Mouse (Mus musculus) embryonic facial prominence, embryonic 11.5 days (tissue): ENCODE measurements around the gene Irak2. TPM values are rescaled to one million over a fixed set of nuclear protein-coding genes. Genes with fewer than 3 reads are reported as not detected.

Source experiments
- ATAC-seq: fragments of 200-750 bp; cut with Nextera tagmentation; replicated peaks from 2 replicates; pipeline ENCODE4 v1.8.0; 2017; ENCODE audit warnings: low read depth; ENCODE audit not compliant: insufficient number of reproducible peaks, low FRiP score, low TSS enrichment
- DNase-seq: peaks from one replicate; pipeline ENCODE4 v3.0.0-alpha.2; 2015; ENCODE audit warnings: low spot score
- H3K27ac ChIP-seq: fragments of 300-500 bp; sonication (generic); replicated peaks from 2 replicates; pipeline ENCODE4 v1.5.1; 2014; ENCODE audit warnings: mild to moderate bottlenecking, low read depth, low read length, control low read depth
- H3K27me3 ChIP-seq: fragments of 300-500 bp; sonication (generic); 2 replicates; pipeline ENCODE4 v1.6.1; 2014; ENCODE audit warnings: mild to moderate bottlenecking, low read length, moderate library complexity, mixed read lengths; ENCODE audit not compliant: control insufficient read depth, insufficient read depth
- H3K36me3 ChIP-seq: fragments of 300-500 bp; sonication (generic); replicated peaks from 2 replicates; pipeline ENCODE4 v1.6.1; 2014; ENCODE audit warnings: low read depth, mild to moderate bottlenecking, low read length, moderate library complexity, mixed read lengths; ENCODE audit not compliant: control insufficient read depth, insufficient read depth
- H3K4me1 ChIP-seq: fragments of 300-500 bp; sonication (generic); 2 replicates; pipeline ENCODE4 v1.6.1; 2014; ENCODE audit warnings: low read length, mixed read lengths; ENCODE audit not compliant: control insufficient read depth, insufficient read depth
- H3K4me2 ChIP-seq: fragments of 300-500 bp; sonication (generic); 2 replicates; pipeline ENCODE4 v1.6.1; 2014; ENCODE audit warnings: low read depth, mild to moderate bottlenecking, control low read depth, low read length, moderate library complexity
- H3K4me3 ChIP-seq: fragments of 300-500 bp; sonication (generic); 2 replicates; pipeline ENCODE4 v1.5.1; 2014; ENCODE audit warnings: low read depth, low read length, control low read depth
- H3K9ac ChIP-seq: fragments of 300-500 bp; sonication (generic); replicated peaks from 2 replicates; pipeline ENCODE4 v1.6.1; 2014; ENCODE audit warnings: mild to moderate bottlenecking, control low read depth, low read length
- H3K9me3 ChIP-seq: fragments of 300-500 bp; sonication (generic); replicated peaks from 2 replicates; pipeline ENCODE4 v1.6.1; 2016; ENCODE audit warnings: mild to moderate bottlenecking, low read length, inconsistent platforms, mixed read lengths; ENCODE audit not compliant: control insufficient read depth
- WGBS: fragments of 180-500 bp; shearing (Covaris S2); extraction: QIAGEN DNeasy Blood & Tissue Kit; methylation state at CpG from one replicate; pipeline ENCODE4 v1.1.7; 2014; 5-methylcytosine and 5-hydroxymethylcytosine counted together
- polyA plus RNA-seq: library from polyadenylated mRNA; unstranded; fragments of >200 nt; fragmentation: Nextera tagmentation; extraction: Ambion mirVana; gene quantifications from 2 replicates; pipeline ENCODE4 v1.2.1, GENCODE M21; 2014

Gene Irak2
- polyA plus RNA-seq, 1 experiment from 2014 or later, result 2.2 TPM

DNA sequence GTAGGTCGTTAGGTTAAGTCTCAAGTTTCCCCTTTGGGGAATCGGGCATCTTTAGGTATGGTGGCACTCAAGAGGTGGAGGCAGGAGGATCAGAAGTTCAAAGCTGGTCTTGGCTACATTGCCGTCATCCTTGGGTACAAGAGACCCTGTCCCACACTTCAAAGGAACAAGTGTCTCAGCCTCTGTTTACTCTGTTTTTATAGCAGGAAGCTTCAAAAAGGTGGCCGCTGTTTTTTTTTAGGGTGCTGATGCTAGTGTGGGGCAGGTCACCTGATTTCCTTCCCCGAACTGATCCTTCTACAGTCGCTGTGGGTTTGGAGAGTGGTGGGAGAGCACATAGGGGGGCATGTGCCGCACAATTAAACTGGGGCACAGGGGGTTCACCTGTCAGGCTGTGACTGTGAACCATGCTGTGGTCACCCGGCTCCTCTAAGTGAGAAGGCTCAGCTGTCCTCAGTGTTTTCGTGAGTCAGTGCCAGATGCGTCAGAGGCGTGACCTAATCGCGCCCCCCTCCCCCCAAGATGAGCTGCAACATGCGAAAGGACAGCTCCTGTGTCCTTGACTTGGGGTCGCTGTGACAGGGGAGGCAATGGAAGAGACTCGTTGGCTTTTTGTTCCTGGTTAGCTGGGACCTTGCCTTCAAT is 16.6 kb downstream of the Irak2 start:
- no peak overlapping the region for H3K9ac ChIP-seq
- 78% methylated on average over 16 of the region's 16 CpGs for WGBS
- no peaks in the 10 kb centered on the region for H3K36me3 ChIP-seq
- no peak overlapping the region for H3K27ac ChIP-seq
- DNase-seq (no peak), ATAC-seq (no peak)
- H3K27me3 ChIP-seq, result no peaks in the 10 kb centered on the region
- H3K4me3 ChIP-seq, result no peak overlapping the region
- H3K9me3 ChIP-seq, result no peaks in the 10 kb centered on the region
- H3K4me1 ChIP-seq, result no peaks in the 10 kb centered on the region
- no peak overlapping the region for H3K4me2 ChIP-seq

DNA sequence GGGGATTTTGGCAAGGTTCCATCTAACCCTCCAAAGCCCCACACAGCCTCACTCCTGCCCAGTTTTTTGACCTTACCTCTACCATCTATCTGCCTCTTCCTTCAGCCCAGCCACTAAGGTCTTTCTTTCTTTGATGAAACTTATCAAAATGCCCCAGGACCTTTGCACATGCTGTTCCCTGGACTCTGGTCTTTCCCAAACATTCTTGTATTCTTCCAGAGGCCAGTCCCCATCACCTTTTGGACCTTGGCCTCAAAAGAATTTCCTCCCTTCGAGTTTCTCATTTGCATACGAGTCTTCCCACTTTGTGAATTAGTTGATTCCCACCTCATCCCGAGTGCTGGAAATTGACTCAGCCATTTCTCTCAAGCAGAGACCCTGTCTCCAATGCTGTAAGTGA is 17.2 kb downstream of the Irak2 start:
- Histone ChIP-seq H3K27me3 (no peaks in the 10 kb centered on the region), H3K9me3 (no peaks in the 10 kb centered on the region), H3K4me1 (no peaks in the 10 kb centered on the region), H3K4me3 (no peak overlapping the region), H3K9ac (no peak overlapping the region), H3K27ac (no peak overlapping the region), H3K4me2 (no peak overlapping the region), H3K36me3 (no peaks in the 10 kb centered on the region)
- DNase-seq (no peak), ATAC-seq (no peak)
- WGBS, result 95% methylated on average over 3 of the region's 3 CpGs

DNA sequence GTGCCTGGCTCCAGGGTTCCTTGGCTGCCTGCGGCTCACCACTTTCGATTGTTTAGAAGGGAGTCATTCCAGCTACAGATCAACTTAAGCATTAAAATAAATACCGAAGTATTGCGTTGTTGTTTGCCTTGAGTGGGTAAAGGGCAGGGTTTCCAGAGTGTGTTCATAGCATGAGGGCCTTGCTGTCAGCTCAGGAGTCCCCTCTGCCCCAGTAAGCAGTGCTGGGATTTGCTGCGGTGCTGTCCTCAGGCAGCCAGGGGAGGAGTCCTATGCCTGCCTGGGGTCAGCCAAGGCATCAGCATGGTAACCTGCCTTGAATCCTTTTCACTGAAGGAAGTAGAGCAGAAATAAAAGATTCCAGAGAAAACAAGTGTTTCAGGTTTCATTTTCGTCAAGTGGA is 18.6 kb downstream of the Irak2 start:
- Histone ChIP-seq H3K9me3 (no peaks in the 10 kb centered on the region), H3K4me1 (no peaks in the 10 kb centered on the region), H3K27ac (no peak overlapping the region), H3K9ac (no peak overlapping the region), H3K4me3 (no peak overlapping the region), H3K36me3 (no peaks in the 10 kb centered on the region), H3K27me3 (no peaks in the 10 kb centered on the region), H3K4me2 (no peak overlapping the region)
- WGBS, result 80% methylated on average over 6 of the region's 6 CpGs
- no peak for DNase-seq
- ATAC-seq, result no peak

DNA sequence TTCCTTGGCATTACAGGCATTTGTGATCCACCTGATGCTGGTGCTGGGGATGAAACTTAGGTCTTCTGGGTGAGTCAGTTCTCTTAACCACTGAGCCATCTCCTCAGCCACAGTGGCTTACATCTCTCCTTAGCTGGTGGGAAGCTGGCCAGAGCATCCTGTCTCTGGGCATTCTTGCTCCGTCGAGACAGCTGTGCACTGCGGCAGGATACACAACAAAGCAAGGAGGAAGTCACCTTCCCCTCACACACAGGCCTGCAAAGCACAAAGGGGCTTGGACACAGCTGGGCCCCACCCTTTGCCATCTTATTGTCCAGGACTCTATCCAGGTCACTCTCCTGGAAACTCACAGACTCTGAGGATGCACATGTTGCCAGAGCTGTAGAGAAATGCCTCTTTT is 20.0 kb downstream of the Irak2 start:
- Histone ChIP-seq H3K4me3 (no peak overlapping the region), H3K36me3 (no peaks in the 10 kb centered on the region), H3K9me3 (no peaks in the 10 kb centered on the region), H3K4me1 (no peaks in the 10 kb centered on the region), H3K27ac (no peak overlapping the region), H3K4me2 (no peak overlapping the region), H3K9ac (no peak overlapping the region), H3K27me3 (no peaks in the 10 kb centered on the region)
- ATAC-seq (no peak), DNase-seq (no peak)
- 65% methylated on average over 3 of the region's 3 CpGs for WGBS

DNA sequence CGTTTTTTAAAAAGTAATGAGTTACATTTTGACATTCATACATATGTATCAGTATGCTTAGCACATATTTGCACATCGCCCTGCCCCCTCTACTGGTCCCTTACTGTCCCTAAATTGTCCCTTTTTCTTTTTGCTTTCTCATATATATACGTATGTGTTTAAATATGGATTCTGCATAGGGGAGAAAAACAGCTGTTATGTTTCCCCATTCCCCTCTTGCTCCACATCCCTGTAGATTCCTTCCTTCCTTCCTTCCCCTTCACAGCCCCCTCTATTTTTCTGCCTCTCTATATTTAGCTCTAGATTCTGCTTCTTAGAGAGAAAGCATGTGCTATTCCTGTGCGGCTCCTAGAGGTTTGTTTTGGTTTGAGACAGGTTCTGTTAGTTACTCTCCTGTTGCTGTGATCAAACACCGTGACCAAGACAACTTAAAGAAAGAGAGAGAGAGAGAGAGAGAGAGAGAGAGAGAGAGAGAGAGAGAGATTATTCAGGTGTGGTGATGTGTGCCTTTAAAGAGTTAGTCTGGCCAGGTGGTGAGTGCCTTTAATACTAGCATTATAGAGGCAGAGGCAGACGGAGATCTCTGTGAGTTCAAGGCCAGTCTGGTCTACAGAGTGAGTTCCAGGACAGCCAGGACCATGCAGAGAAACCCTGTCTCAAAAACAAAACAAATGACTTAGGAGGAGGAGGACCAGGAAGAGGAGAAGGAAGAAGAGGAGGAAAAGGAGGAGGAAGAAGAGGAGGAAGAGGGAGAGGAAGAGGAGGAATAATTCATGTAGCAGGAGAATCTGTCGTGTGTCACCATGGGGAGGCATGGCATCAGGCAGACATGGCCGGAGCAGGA is 21.6 kb downstream of the Irak2 start:
- ATAC-seq, result no peak
- whole genome bisulfite sequencing, result 79% methylated on average over 8 of the region's 8 CpGs
- Histone ChIP-seq H3K4me3 (no peak overlapping the region), H3K4me2 (no peak overlapping the region), H3K27ac (no peak overlapping the region), H3K27me3 (no peaks in the 10 kb centered on the region), H3K9me3 (no peaks in the 10 kb centered on the region), H3K4me1 (no peaks in the 10 kb centered on the region), H3K36me3 (no peaks in the 10 kb centered on the region), H3K9ac (no peak overlapping the region)
- DNase-seq, result no peak

DNA sequence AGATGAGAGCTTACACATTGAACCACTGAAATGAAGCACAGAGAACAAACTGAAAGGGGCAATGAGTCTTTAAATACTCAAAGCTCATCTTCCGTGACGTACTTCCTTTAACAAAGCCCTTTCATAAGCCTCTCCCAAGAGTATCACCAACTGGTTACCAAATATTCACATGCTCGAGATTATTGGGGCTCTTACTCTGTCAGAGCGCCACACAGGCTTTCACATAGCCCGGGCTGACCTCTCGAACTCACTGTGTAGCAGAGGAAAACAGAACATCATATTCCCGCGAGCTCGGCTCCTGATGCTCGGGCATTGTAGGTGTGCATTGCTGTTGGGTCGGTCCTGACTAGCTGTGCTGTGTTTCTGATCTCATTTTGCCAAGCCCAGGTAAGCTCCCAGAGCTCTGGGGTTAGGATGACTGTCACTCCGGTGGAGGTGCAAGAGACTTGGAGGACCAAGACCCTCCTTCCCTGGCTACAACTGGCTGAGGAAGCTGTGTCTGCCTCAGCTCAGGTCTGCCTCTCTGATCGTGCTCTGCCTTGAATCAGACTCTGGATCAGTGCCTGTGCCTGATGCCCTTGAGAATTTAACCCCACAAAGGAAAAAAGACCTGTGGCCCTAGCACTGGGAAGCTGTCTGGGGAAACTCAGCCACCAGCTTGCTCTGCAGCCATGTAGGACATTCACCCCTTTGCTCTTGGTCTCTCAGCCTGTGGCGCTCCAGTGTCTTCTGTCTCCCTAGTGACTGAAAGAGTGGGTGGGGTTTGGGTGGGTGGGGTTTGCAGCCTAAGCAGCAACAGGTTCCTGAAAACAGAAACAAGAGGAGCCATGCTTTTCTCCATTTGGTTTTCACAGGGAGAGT is 22.5 kb downstream of the Irak2 start:
- Histone ChIP-seq H3K9ac (no peak overlapping the region), H3K27me3 (no peaks in the 10 kb centered on the region), H3K27ac (no peak overlapping the region), H3K4me3 (no peak overlapping the region), H3K9me3 (no peaks in the 10 kb centered on the region), H3K4me1 (no peaks in the 10 kb centered on the region), H3K36me3 (no peaks in the 10 kb centered on the region), H3K4me2 (no peak overlapping the region)
- no peak for ATAC-seq
- whole genome bisulfite sequencing, result 64% methylated on average over 14 of the region's 14 CpGs
- no peak for DNase-seq

DNA sequence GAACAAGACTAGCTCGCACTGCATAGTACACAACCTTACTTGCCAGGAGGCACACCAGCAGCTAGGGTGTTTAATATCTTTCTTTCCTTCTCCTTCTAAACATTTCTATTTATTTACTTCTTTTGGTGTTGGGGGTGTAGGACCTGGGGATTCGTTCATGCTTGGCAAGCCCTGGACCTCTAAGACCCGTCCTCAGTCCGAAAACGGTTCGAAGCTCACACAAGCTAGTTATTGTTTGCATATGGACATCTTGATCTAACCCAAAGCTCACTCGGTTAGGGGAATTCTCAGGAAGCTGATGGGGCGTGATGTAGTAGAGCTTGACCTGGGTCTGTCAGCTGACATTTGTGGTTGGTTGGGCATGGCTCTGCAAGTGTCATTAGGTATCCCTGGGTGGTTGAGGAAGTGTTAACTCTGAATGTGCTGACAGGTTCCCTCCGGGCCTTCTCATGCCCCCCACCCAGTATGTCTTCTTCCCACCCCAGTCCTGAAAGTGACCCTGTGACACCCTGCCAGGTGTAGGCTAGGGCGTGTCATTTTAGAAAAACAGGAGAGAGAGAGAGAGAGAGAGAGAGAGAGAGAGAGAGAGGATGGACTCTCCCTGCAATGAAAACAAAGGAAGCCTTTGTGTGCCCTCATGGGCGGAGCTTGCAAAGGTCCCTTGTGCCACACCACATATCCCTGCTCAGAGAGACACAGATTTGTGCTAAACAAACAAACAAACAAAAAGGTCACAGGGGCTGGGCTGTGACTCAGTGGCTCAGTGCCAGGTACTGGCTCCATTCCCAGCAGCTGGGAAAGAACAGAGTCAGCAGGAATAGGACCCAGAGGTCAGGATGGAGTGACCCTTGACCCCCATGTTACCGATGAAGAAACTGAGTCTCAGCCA is 23.3 kb downstream of the Irak2 start:
- WGBS, result 42% methylated on average over 12 of the region's 12 CpGs
- Histone ChIP-seq H3K4me1 (no peaks in the 10 kb centered on the region), H3K9me3 (no peaks in the 10 kb centered on the region), H3K4me3 (no peak overlapping the region), H3K9ac (no peak overlapping the region), H3K36me3 (no peaks in the 10 kb centered on the region), H3K4me2 (no peak overlapping the region), H3K27me3 (no peaks in the 10 kb centered on the region), H3K27ac (no peak overlapping the region)
- ATAC-seq, result no peak
- no peak for DNase-seq
